ENCODE assay signal across 10 mouse cellular contexts in genomic region chr6:125328243-125328642, GRCm38 (mm10). TPM values are rescaled to one million over a fixed set of nuclear protein-coding genes. Genes with fewer than 3 reads are reported as not detected.
DNase-seq lines count a peak whose midpoint lies in the region; ATAC-seq lines count a peak whose summit lies in the region.
"Had no signal": no experiment of that assay in that cellular context is flagged by ENCODE, and none has a peak within 500 bp of the region (broad histone marks: within the 10 kb centered on the region; RNA-seq: fewer than 3 reads in every experiment).

No protein-coding gene starts in this region.

- ATAC-seq in heart, embryonic 11.5 days (replicated peaks; ENCODE audit: insufficient number of reproducible peaks, low FRiP score, low TSS enrichment), result no peak
- ATAC-seq in common myeloid progenitor, adult 5-6 weeks (replicated peaks; ENCODE audit: low read depth, poor library complexity, severe bottlenecking), result 0 out of 2 replicates have a peak, but pooled peaks have one; percentile 35
- ATAC-seq in megakaryocyte, adult 5-6 weeks (ENCODE audit: poor library complexity, severe bottlenecking), result peak; percentile 77
- ATAC-seq in hindbrain, embryonic 16.5 days, result no peak

- no peak overlapping the region for H3K9ac ChIP-seq in heart, embryonic 11.5 days (ENCODE audit: low read depth, low read length)
- no peak overlapping the region for H3K9ac ChIP-seq in hindbrain, embryonic 16.5 days (ENCODE audit: low read depth, low read length)

- H3K27me3 ChIP-seq in heart, embryonic 11.5 days (ENCODE audit: control insufficient read depth, insufficient read depth, low read length), result peaks cover 7% of the 10 kb centered on the region
- no peaks in the 10 kb centered on the region for H3K27me3 ChIP-seq in hindbrain, embryonic 16.5 days (replicated peaks; ENCODE audit: control insufficient read depth, insufficient read depth, low read length)

- no peaks in the 10 kb centered on the region for H3K9me3 ChIP-seq in heart, embryonic 11.5 days (replicated peaks; ENCODE audit: control insufficient read depth, low read length)
- H3K9me3 ChIP-seq in hindbrain, embryonic 16.5 days (ENCODE audit: control insufficient read depth, low read length), result no peaks in the 10 kb centered on the region

- no peak overlapping the region for H3K4me3 ChIP-seq in heart, embryonic 11.5 days (ENCODE audit: low read depth, low read length)
- no peak overlapping the region for H3K4me3 ChIP-seq in hindbrain, embryonic 16.5 days (ENCODE audit: low read length)

- H3K36me3 ChIP-seq in heart, embryonic 11.5 days (ENCODE audit: control insufficient read depth, insufficient read depth, low read length), result no peaks in the 10 kb centered on the region
- H3K36me3 ChIP-seq in hindbrain, embryonic 16.5 days (ENCODE audit: control insufficient read depth, insufficient read depth, low read length), result no peaks in the 10 kb centered on the region

- H3K4me1 ChIP-seq in heart, embryonic 11.5 days (ENCODE audit: control insufficient read depth, insufficient read depth, low read length), result peaks cover 5% of the 10 kb centered on the region; the same call in 1 of the 2 replicates
- no peaks in the 10 kb centered on the region for H3K4me1 ChIP-seq in hindbrain, embryonic 16.5 days (ENCODE audit: control insufficient read depth, insufficient read depth, low read depth, low read length)

- H3K4me2 ChIP-seq in heart, embryonic 11.5 days, result no peak overlapping the region
- H3K4me2 ChIP-seq in hindbrain, embryonic 16.5 days (ENCODE audit: low read length), result no peak overlapping the region

- 74% methylated on average over 5 of the region's 5 CpGs for WGBS in heart, embryonic 11.5 days (ENCODE audit: insufficient replicate concordance)
- 90% methylated on average over 5 of the region's 5 CpGs for WGBS in hindbrain, embryonic 16.5 days

- DNase-seq in heart, adult 18-20 months, result peak; percentile 68 to 78
- DNase-seq in CD4-positive helper T cell, adult 2 months (ENCODE audit: low read depth, low spot score), result peak; percentile 53
- no peak for DNase-seq in neural tube, embryonic 10.5 days (ENCODE audit: extremely low spot score, low spot score)
- DNase-seq in left cerebral cortex, adult 9 months (ENCODE audit: low spot score in 2 of 2), result no peak

- H3K27ac ChIP-seq in heart, embryonic 11.5 days (ENCODE audit: low read depth, low read length), result no peak overlapping the region
- H3K27ac ChIP-seq in hindbrain, embryonic 16.5 days (ENCODE audit: low read depth, low read length), result no peak overlapping the region

RNA-seq across cellular contexts. Expression of gene Scnn1a, which starts 7.8 kb away (rescaled TPM):
- total RNA-seq in heart, adult 18-20 months (2021), result 1 to 10 TPM in 1 of 2 experiments, under 1 TPM in 1; 0.47 to 1.3 TPM
- polyA plus RNA-seq in heart, embryonic 11.5 days (2014; fragmentation: Nextera tagmentation; extraction: Ambion mirVana), result 0.69 and 0.93 TPM in 2 replicates
- total RNA-seq in common myeloid progenitor, adult 5-6 weeks (2017), result 0.55 and 0.63 TPM in 2 replicates
- total RNA-seq in megakaryocyte, adult 5-6 weeks (2015), result 9.0 and 9.5 TPM in 2 replicates
- total RNA-seq in megakaryocyte, adult 5-6 weeks (2017), result 0.99 and 1.6 TPM in 2 replicates
- 0.69 and 0.70 TPM in 2 replicates for polyA plus RNA-seq in hindbrain, embryonic 16.5 days (2015; fragmentation: Nextera tagmentation; extraction: Ambion mirVana)

RNA-seq across cellular contexts. Expression of gene Ltbr, which starts 14.6 kb away (rescaled TPM):
- total RNA-seq in heart, adult 18-20 months (2021), result 10 to 100 TPM; 25.0 to 28.7 TPM
- 35.0 and 40.7 TPM in 2 replicates for polyA plus RNA-seq in heart, embryonic 11.5 days (2014; fragmentation: Nextera tagmentation; extraction: Ambion mirVana)
- 23.2 and 25.0 TPM in 2 replicates for total RNA-seq in common myeloid progenitor, adult 5-6 weeks (2017)
- total RNA-seq in megakaryocyte, adult 5-6 weeks (2015), result 30.0 and 30.6 TPM in 2 replicates
- total RNA-seq in megakaryocyte, adult 5-6 weeks (2017), result 57.1 and 59.9 TPM in 2 replicates
- polyA plus RNA-seq in hindbrain, embryonic 16.5 days (2015; fragmentation: Nextera tagmentation; extraction: Ambion mirVana), result 16.4 and 18.7 TPM in 2 replicates

RNA-seq across cellular contexts. Expression of gene Tnfrsf1a, which starts 20.9 kb away (rescaled TPM):
- total RNA-seq in heart, adult 18-20 months (2021), result 10 to 100 TPM; 47.5 to 50.8 TPM
- 33.3 and 37.0 TPM in 2 replicates for polyA plus RNA-seq in heart, embryonic 11.5 days (2014; fragmentation: Nextera tagmentation; extraction: Ambion mirVana)
- total RNA-seq in common myeloid progenitor, adult 5-6 weeks (2017), result 28.3 and 33.1 TPM in 2 replicates
- 96.4 and 101 TPM in 2 replicates for total RNA-seq in megakaryocyte, adult 5-6 weeks (2015)
- 90.2 and 116 TPM in 2 replicates for total RNA-seq in megakaryocyte, adult 5-6 weeks (2017)
- 15.1 and 18.3 TPM in 2 replicates for polyA plus RNA-seq in hindbrain, embryonic 16.5 days (2015; fragmentation: Nextera tagmentation; extraction: Ambion mirVana)

RNA-seq across cellular contexts. Expression of gene Tuba3a, which starts 42.4 kb away (rescaled TPM):
- total RNA-seq in heart, adult 18-20 months (2021), result not detected
- polyA plus RNA-seq in heart, embryonic 11.5 days (2014; fragmentation: Nextera tagmentation; extraction: Ambion mirVana), result 0.10 TPM in 1 of 2 replicates, not detected in the other
- not detected in 2 replicates for total RNA-seq in common myeloid progenitor, adult 5-6 weeks (2017)
- not detected in 2 replicates for total RNA-seq in megakaryocyte, adult 5-6 weeks (2015)
- not detected in 2 replicates for total RNA-seq in megakaryocyte, adult 5-6 weeks (2017)
- polyA plus RNA-seq in hindbrain, embryonic 16.5 days (2015; fragmentation: Nextera tagmentation; extraction: Ambion mirVana), result 0.10 TPM in 1 of 2 replicates, not detected in the other
- total RNA-seq: left cerebral cortex, adult 18-20 months had no signal
- polyA plus RNA-seq: neural tube, embryonic 14.5 days had no signal

RNA-seq across cellular contexts. Expression of gene Plekhg6, which starts 52.4 kb away (rescaled TPM):
- total RNA-seq in heart, adult 18-20 months (2021), result not detected
- polyA plus RNA-seq in heart, embryonic 11.5 days (2014; fragmentation: Nextera tagmentation; extraction: Ambion mirVana), result not detected in 2 replicates
- total RNA-seq in common myeloid progenitor, adult 5-6 weeks (2017), result not detected in 2 replicates
- total RNA-seq in megakaryocyte, adult 5-6 weeks (2015), result not detected in 2 replicates
- total RNA-seq in megakaryocyte, adult 5-6 weeks (2017), result not detected in 2 replicates
- 0.30 and 0.41 TPM in 2 replicates for polyA plus RNA-seq in hindbrain, embryonic 16.5 days (2015; fragmentation: Nextera tagmentation; extraction: Ambion mirVana)

Comparison
In these comparisons a context has a peak if more than half of its experiments do, and no peak if none do; other contexts are left out.
1. DNase-seq: peak in heart, adult 18-20 months (2 of 2) and CD4-positive helper T cell, adult 2 months (single experiment); none in neural tube, embryonic 10.5 days (single experiment) and left cerebral cortex, adult 9 months (0 of 2).
2. ATAC-seq: peak in common myeloid progenitor, adult 5-6 weeks (single experiment) and megakaryocyte, adult 5-6 weeks (single experiment); none in heart, embryonic 11.5 days (single experiment) and hindbrain, embryonic 16.5 days (single experiment).